8 mouse cellular contexts compared by ENCODE assay signal in the genomic region with DNA sequence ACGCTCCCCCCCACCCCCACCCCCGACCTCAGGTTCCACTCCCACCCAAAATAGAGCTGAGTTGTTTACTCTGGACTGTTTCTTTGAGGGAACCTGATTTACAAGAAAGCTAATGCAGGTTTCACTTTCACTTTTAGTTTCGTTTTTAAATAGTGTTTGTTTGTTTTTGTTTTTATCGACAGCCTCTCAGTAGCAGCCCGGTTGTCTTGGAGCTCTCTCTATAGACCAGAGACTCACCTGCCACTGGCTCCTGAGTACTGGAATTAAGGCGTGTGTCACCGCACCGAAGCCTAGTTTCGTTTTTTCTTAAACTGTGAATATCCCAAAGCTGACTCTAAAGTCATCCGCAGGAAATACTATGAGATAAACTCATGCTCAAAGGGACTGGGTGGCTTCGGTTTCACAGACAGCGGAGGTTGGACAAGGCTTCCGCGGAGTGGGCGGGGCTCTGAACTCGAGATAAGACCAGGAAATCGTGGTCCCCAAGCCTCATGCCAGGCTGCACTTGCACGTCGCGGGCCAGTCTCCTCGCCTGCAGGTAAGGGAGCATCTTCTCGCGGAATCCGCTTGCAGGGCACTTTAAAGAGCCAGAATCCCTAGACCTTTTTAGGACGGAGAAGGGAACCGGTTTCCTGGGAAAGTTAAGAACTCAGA. TPM values are rescaled to one million over a fixed set of nuclear protein-coding genes. Genes with fewer than 3 reads are reported as not detected.
A peak's percentile ranks its signal among the peaks of the same experiment; 100 is the strongest.
DNase-seq lines count a peak whose midpoint lies in the region; ATAC-seq and TF ChIP-seq lines count a peak whose summit lies in the region.

Gene Plgrkt (minus strand): TSS at position 422 of the 654 bp plus-strand sequence.
Gene Cd274 (plus strand): TSS at position 487 of the 654 bp plus-strand sequence.

- intact Hi-C loops in heart, adult 2 months (cut with DNase I): loop anchor here (5.0 kb wide), 1 partner anchor 195 kb away; no protein-coding TSS in a partner anchor

- no peaks in the 10 kb centered on the region for H3K9me3 ChIP-seq in embryonic facial prominence, embryonic 10.5 days
- no peaks in the 10 kb centered on the region for H3K9me3 ChIP-seq in liver, embryonic 13.5 days (replicated peaks)

- 3% methylated on average over 26 of the region's 26 CpGs for WGBS in embryonic facial prominence, embryonic 10.5 days
- WGBS in heart, adult 2 months: under 1% methylated on average over 26 of the region's 26 CpGs
- under 1% methylated on average over 26 of the region's 26 CpGs for WGBS in kidney, adult 2 months
- under 1% methylated on average over 26 of the region's 26 CpGs for WGBS in liver, embryonic 13.5 days (ENCODE audit: insufficient replicate concordance)

- no peaks in the 10 kb centered on the region for H3K36me3 ChIP-seq in embryonic facial prominence, embryonic 10.5 days (replicated peaks)
- no peaks in the 10 kb centered on the region for H3K36me3 ChIP-seq in heart, adult 2 months (ENCODE audit: control insufficient read depth, insufficient read depth, low read length)
- no peaks in the 10 kb centered on the region for H3K36me3 ChIP-seq in kidney, adult 2 months (ENCODE audit: control insufficient read depth, insufficient read depth, low read length)
- no peaks in the 10 kb centered on the region for H3K36me3 ChIP-seq in liver, embryonic 13.5 days
- no peaks in the 10 kb centered on the region for H3K36me3 ChIP-seq in splenic B cell, adult 2 months (ENCODE audit: control insufficient read depth, insufficient read depth, low read length, poor library complexity, severe bottlenecking)

- peak within 1 kb of the TSS; percentile 59 for H3K4me3 ChIP-seq in embryonic facial prominence, embryonic 10.5 days
- H3K4me3 ChIP-seq in heart, adult 2 months: peak within 1 kb of the TSS; percentile 74
- H3K4me3 ChIP-seq in kidney, adult 2 months (ENCODE audit: insufficient read depth, low read depth, low read length): peak within 1 kb of the TSS; percentile 66
- H3K4me3 ChIP-seq in liver, embryonic 13.5 days (replicated peaks): peak within 1 kb of the TSS; percentile 70

- peak; percentile 76 for TF ChIP-seq POLR2A in heart, adult 2 months (IDR thresholded peaks at IDR 0.05; ENCODE audit: insufficient read depth, low read depth, low read length)
- no peak for TF ChIP-seq POLR2A in kidney, adult 2 months (IDR thresholded peaks at IDR 0.05; ENCODE audit: low read depth, low read length)

- no peak for TF ChIP-seq CTCF in heart, adult 2 months (IDR thresholded peaks at IDR 0.05)
- no peak for TF ChIP-seq CTCF in kidney, adult 2 months (conservative IDR thresholded peaks at IDR 0.05; ENCODE audit: insufficient read depth, insufficient read length, low read depth, low read length)

- peaks cover 12% of the 10 kb centered on the region for H3K4me1 ChIP-seq in embryonic facial prominence, embryonic 10.5 days
- no peaks in the 10 kb centered on the region; the same call in none of the 2 replicates for H3K4me1 ChIP-seq in heart, adult 2 months (ENCODE audit: control insufficient read depth, insufficient read depth, low read length)
- 0 out of 2 replicates have a peak, but pooled peaks cover 5% of the 10 kb centered on the region for H3K4me1 ChIP-seq in kidney, adult 2 months (ENCODE audit: control insufficient read depth, insufficient read depth, low read length)
- peaks cover 45% of the 10 kb centered on the region for H3K4me1 ChIP-seq in liver, embryonic 13.5 days (replicated peaks)

- peak; percentile 93 for ATAC-seq in liver, embryonic 13.5 days (ENCODE audit: low read depth)

- peak; percentile 90 for DNase-seq in 3T3-L1 (ENCODE audit: low read depth, low spot score)
- peak; percentile 87 for DNase-seq in adrenal gland, postnatal 10 days
- DNase-seq in embryonic facial prominence, embryonic 10.5 days (ENCODE audit: low spot score): peak; percentile 59
- peak; percentile 84 to 90 for DNase-seq in heart, adult 2 months
- DNase-seq in kidney, adult 2 months: peak; percentile 92
- DNase-seq in liver, embryonic 13.5 days: peak; percentile 85
- DNase-seq in naive thymus-derived CD4-positive, alpha-beta T cell, adult 2 months (ENCODE audit: low read depth): peak; percentile 96
- DNase-seq in splenic B cell, adult 2 months (ENCODE audit: low read depth, low spot score): peak; percentile 95

- peaks cover 40% of the 10 kb centered on the region for H3K27me3 ChIP-seq in embryonic facial prominence, embryonic 10.5 days (replicated peaks; ENCODE audit: low read depth, poor library complexity, severe bottlenecking)
- H3K27me3 ChIP-seq in heart, adult 2 months (ENCODE audit: control insufficient read depth, insufficient read depth, low read length): no peaks in the 10 kb centered on the region
- H3K27me3 ChIP-seq in kidney, adult 2 months (replicated peaks; ENCODE audit: control insufficient read depth, insufficient read depth, low read length): no peaks in the 10 kb centered on the region
- no peaks in the 10 kb centered on the region for H3K27me3 ChIP-seq in liver, embryonic 13.5 days
- no peaks in the 10 kb centered on the region for H3K27me3 ChIP-seq in splenic B cell, adult 2 months (ENCODE audit: control insufficient read depth, insufficient read depth, low read length, poor library complexity, severe bottlenecking)

- no peak within 1 kb of the TSS for H3K27ac ChIP-seq in embryonic facial prominence, embryonic 10.5 days (replicated peaks)
- peak within 1 kb of the TSS; percentile 87 for H3K27ac ChIP-seq in heart, adult 2 months
- H3K27ac ChIP-seq in kidney, adult 2 months (ENCODE audit: insufficient read depth, low read depth, low read length): peak within 1 kb of the TSS; percentile 75
- peak within 1 kb of the TSS; percentile 83 for H3K27ac ChIP-seq in liver, embryonic 13.5 days

- peak; percentile 30; the same call in 1 of the 2 replicates for TF ChIP-seq EP300 in heart, adult 2 months (IDR thresholded peaks at IDR 0.05; ENCODE audit: insufficient read depth, low read depth, low read length)

- peak within 1 kb of the TSS; percentile 71 for H3K9ac ChIP-seq in heart, adult 2 months (ENCODE audit: low read depth, low read length)
- H3K9ac ChIP-seq in liver, embryonic 13.5 days: peak within 1 kb of the TSS; percentile 77

- H3K79me2 ChIP-seq in heart, adult 2 months (replicated peaks; ENCODE audit: control insufficient read depth, insufficient read depth, low read length): no peaks in the 10 kb centered on the region

- peak within 1 kb of the TSS; percentile 95 for H3K4me2 ChIP-seq in liver, embryonic 13.5 days

RNA-seq across cellular contexts. Expression of gene Plgrkt, which starts in this region (rescaled TPM):
- 10 to 100 TPM; 44.0 to 83.3 TPM for total RNA-seq in adrenal gland, postnatal 10 days (2021)
- 34.7 and 35.3 TPM in 2 replicates for polyA plus RNA-seq in embryonic facial prominence, embryonic 10.5 days (2016; fragmentation: Nextera tagmentation; extraction: Ambion mirVana)
- total RNA-seq in heart, adult 2 months (2021): 10 to 100 TPM; 22.9 to 28.1 TPM
- 29.9 and 36.4 TPM in 2 replicates for polyA plus RNA-seq in heart, adult 2 months (2012; rRNA removed)
- polyA plus RNA-seq in kidney, adult 2 months (2012; rRNA removed): 25.2 and 30.8 TPM in 2 replicates
- polyA plus RNA-seq in liver, embryonic 13.5 days (2015; fragmentation: Nextera tagmentation; extraction: Ambion mirVana): 32.8 and 38.5 TPM in 2 replicates

RNA-seq across cellular contexts. Expression of gene Cd274, which starts in this region (rescaled TPM):
- 1 to 10 TPM; 2.7 to 6.9 TPM for total RNA-seq in adrenal gland, postnatal 10 days (2021)
- 0.11 and 0.18 TPM in 2 replicates for polyA plus RNA-seq in embryonic facial prominence, embryonic 10.5 days (2016; fragmentation: Nextera tagmentation; extraction: Ambion mirVana)
- total RNA-seq in heart, adult 2 months (2021): 1 to 10 TPM; 1.8 to 5.4 TPM
- 4.3 and 5.2 TPM in 2 replicates for polyA plus RNA-seq in heart, adult 2 months (2012; rRNA removed)
- polyA plus RNA-seq in kidney, adult 2 months (2012; rRNA removed): 2.5 and 4.3 TPM in 2 replicates
- 0.16 and 0.31 TPM in 2 replicates for polyA plus RNA-seq in liver, embryonic 13.5 days (2015; fragmentation: Nextera tagmentation; extraction: Ambion mirVana)
